Mouse (Mus musculus): ENCODE data around the gene Fyb2.

GRCm38 (mm10) chr4:104956691-104957090 is 43.4 kb downstream of the Fyb2 start:
- no peak for TF ChIP-seq CTCF (IDR thresholded peaks at IDR 0.05; ENCODE audit: extremely low read depth, insufficient read depth, insufficient read length, insufficient replicate concordance)
- no peak for TF ChIP-seq POLR2A (IDR thresholded peaks at IDR 0.05; ENCODE audit: low read depth, low read length)
